Mouse (Mus musculus): ENCODE measurements around the gene Gdpgp1.

DNA sequence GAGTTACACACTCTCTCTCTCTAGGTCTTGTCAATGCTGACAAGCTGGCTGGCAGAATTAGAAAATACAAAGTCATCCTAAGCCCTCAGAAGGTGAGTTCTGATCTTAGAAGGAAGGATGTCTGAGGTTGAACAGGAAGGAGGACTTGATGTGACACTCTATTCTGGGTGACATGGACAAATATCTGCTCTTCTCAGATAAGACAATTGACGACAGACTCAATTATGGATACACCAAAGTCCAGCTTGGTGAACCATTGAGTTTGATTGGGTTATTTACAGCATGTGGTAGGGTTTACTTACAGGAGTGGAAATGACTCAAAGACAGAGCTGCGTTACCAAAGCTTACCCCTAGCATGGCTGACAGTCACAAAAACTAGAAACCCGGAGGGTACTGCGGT is 43.7 kb downstream of the Gdpgp1 start:
- TF ChIP-seq GATA1 (IDR thresholded peaks at IDR 0.05; ENCODE audit: borderline replicate concordance, low read length) (no peak; the same call in 2 of the 3 replicates), FLI1 (IDR thresholded peaks at IDR 0.05; ENCODE audit: low read length) (no peak)
